Mouse (Mus musculus) lung, postnatal 0 days (tissue): ENCODE data around the gene Sema4a.
A peak's percentile ranks its signal among the peaks of the same experiment; 100 is the strongest.

ENCODE experiments used
- CTCF ChIP-seq: IDR thresholded peaks from 2 replicates; pipeline ENCODE4 v1.5.1; 2016; ENCODE audit warnings: antibody characterized with exemption, mild to moderate bottlenecking
- EP300 ChIP-seq: IDR thresholded peaks from 2 replicates; pipeline ENCODE4 v1.6.1; 2016; ENCODE audit warnings: antibody characterized with exemption, mild to moderate bottlenecking, control low read depth

DNA sequence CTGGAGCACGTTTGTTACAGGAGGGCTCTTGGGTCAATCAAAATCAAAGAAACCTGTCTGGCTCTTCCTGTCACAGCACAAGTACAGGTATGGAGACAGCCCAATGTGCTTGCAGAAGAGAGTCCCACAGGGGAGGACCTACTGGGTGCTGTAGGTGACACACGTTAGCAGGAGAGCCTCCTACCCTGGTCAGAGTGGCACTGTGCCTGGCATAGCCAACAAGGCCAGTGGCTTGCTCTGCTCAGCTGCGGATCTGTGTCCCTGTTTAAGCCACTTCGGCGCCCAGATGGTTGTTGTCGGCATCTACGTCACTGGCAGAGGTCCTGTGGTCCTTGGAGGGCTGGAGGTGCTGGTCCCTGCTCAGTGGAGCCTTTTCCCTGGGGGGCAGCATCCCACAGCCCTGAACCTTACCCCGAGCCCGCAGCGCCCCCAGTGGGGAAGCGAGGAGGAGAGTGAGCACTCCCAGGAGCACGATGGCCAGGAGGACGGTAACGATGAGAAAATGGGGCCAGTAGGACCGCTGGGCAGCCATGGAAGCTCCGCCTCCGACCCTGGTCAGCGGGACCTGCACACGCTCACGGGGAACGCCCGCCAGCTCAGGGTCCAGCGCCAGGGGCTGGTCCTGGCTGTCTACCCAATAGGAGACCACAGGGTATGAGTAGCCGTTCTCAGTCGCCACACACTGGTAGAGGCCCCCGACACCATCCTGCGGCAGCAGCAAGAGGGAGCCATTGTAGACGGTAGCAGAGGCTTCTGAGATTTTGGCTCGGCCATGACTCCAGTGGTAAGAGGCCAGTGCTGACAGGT, 24.4 kb downstream of the Sema4a start:
- no peak for TF ChIP-seq EP300
- peak; percentile 67 for TF ChIP-seq CTCF
